Mouse (Mus musculus): ENCODE data around the gene Dclk1.

DNA sequence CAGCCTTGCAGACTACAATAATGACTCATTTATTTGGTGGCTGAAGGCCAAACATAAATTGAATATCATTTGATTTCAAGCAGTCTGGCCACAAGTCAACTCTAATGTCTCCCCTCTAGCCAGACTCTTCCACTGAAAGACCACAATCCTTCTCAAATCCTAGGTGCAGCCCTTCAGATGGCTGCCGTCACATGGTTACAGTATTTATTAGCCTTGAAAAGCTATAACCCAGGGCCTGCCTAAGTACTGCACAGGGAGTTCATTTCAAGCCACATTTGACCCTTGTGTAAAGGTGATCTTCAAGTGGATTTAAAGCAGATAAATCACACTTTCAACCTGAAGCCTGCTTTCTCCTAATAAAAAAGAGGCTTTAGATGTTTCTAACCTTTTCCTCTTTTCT, 192.1 kb downstream of the Dclk1 start:
- no peak for TF ChIP-seq CTCF (IDR thresholded peaks at IDR 0.05; ENCODE audit: borderline replicate concordance, insufficient read depth, low read length)
- TF ChIP-seq POLR2A (IDR thresholded peaks at IDR 0.05; ENCODE audit: low read depth, low read length): no peak
